Mouse (Mus musculus): ENCODE data around the gene Gria2. TPM values are rescaled to one million over a fixed set of nuclear protein-coding genes. Genes with fewer than 3 reads are reported as not detected.
A peak's percentile ranks its signal among the peaks of the same experiment; 100 is the strongest.

Gria2 gene
- polyA plus RNA-seq (2015; fragmentation: Nextera tagmentation; extraction: Ambion mirVana), result 94.4 and 98.4 TPM in 2 replicates

DNA sequence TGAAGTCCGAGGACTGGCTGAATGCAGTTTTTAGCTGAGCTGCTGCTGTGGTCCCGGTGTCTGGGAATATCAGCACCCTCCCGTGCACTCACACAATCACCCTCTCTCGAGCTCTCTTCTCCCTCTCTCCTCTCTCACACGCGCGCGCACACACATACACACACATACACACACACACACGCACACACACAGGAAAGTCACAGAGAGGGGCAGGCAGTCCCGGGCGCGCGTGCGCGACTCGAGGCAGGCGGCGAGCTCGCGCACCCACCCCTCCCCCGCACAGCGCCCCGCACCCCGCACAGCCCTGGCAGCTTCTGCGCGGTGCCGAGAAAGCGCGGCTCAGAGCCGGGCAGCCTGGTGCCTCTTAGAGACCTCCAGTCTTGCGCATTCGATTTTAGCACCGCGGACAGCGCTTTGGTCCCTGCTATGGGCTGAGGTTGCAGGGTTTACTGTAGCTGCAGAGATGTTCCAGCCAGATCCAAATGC, at the start of gene Gria2:
Gene Gria2 (minus strand): TSS at position 240 of the 486 bp plus-strand sequence.
- Histone ChIP-seq H3K4me3 (peak within 1 kb of the TSS; percentile 59), H3K27ac (peak within 1 kb of the TSS; percentile 93), H3K27me3 (no peaks in the 10 kb centered on the region), H3K4me2 (peak within 1 kb of the TSS; percentile 78), H3K9me3 (replicated peaks) (no peaks in the 10 kb centered on the region), H3K4me1 (peaks cover 28% of the 10 kb centered on the region), H3K9ac (peak within 1 kb of the TSS; percentile 88), H3K36me3 (ENCODE audit: poor library complexity, severe bottlenecking) (no peaks in the 10 kb centered on the region)
- WGBS, result under 1% methylated on average over 24 of the region's 35 CpGs
- peak; percentile 91 for ATAC-seq

DNA sequence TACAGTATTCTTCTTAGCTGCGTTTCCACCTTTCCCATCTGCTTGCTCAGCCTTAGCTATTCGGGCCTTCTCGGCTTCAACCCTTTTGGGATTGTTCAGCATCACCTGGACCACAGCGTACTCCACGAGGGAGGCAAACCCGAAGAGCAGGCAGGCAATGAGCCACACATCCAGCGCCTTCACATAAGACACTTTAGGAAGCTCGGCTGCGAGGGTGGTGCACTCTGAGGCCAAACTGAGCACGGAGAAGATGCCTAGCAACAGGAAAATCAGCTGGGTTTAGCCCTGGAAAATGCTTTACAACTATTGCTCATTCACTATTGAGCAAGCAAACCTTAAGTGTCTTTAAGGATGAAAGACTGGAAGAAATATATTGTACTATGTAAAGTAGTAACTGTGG, 48.3 kb upstream of the Gria2 start:
- WGBS, result 89% methylated on average over 10 of the region's 10 CpGs

DNA sequence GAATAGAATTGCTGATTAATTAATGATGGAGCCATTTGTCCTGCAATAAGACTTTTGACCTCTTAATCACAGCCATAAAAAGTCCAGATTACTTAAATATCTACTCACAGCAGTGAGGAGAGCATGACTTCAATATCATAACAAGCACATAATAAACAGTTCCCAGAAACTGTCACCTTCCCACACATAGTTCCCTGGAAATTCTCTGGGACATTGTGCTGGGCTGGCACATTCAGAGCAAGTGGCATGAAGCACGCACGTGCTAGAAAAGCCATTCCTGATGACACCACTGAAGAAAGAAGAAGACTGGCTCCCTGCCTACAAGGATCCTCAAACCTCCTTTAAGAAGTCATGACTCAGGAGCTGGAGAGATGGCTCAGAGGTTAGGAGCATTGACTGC, 43.0 kb upstream of the Gria2 start:
- no peaks in the 10 kb centered on the region for H3K27me3 ChIP-seq
- no peak overlapping the region for H3K27ac ChIP-seq
- H3K4me3 ChIP-seq, result no peak overlapping the region
- H3K9me3 ChIP-seq (replicated peaks), result no peaks in the 10 kb centered on the region
- no peaks in the 10 kb centered on the region for H3K4me1 ChIP-seq
- 86% methylated on average over 2 of the region's 2 CpGs for WGBS
- no peak overlapping the region for H3K9ac ChIP-seq
- no peak for ATAC-seq
- H3K4me2 ChIP-seq, result no peak overlapping the region
- peaks cover 4% of the 10 kb centered on the region; the same call in 1 of the 2 replicates for H3K36me3 ChIP-seq (ENCODE audit: poor library complexity, severe bottlenecking)

More for the DNA sequence above, 48.3 kb upstream of the Gria2 start:
- Histone ChIP-seq H3K36me3 (ENCODE audit: poor library complexity, severe bottlenecking) (peaks cover 4% of the 10 kb centered on the region; the same call in 1 of the 2 replicates), H3K9me3 (replicated peaks) (no peaks in the 10 kb centered on the region), H3K4me3 (no peak overlapping the region), H3K9ac (no peak overlapping the region), H3K27me3 (no peaks in the 10 kb centered on the region), H3K4me1 (no peaks in the 10 kb centered on the region), H3K27ac (no peak overlapping the region), H3K4me2 (no peak overlapping the region)
- no peak for ATAC-seq

DNA sequence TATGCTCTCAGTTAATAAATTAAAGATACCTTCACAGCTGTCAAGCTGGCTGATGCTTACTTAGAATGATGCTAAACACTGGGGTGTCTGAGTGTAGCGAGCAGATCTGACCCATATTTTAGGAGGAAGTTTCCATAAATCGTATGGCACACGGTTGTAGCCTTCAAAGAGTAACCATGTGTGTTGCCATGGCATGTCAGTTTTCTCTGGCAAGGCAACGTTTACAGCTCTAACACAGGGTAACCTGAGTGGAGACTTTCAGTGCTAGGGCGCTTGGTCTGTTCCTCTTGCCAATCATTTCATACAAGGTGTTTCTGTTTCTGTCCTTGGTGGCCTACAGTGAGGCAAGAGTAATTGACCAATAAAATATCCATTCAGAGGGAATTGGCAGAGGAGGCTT, 37.2 kb upstream of the Gria2 start:
- no peak for ATAC-seq
- no peaks in the 10 kb centered on the region for H3K36me3 ChIP-seq (ENCODE audit: poor library complexity, severe bottlenecking)
- H3K4me1 ChIP-seq, result no peaks in the 10 kb centered on the region
- H3K27me3 ChIP-seq, result no peaks in the 10 kb centered on the region
- no peak overlapping the region for H3K27ac ChIP-seq
- H3K9me3 ChIP-seq (replicated peaks), result no peaks in the 10 kb centered on the region
- H3K4me3 ChIP-seq, result no peak overlapping the region
- 87% methylated on average over 5 of the region's 5 CpGs for WGBS
- no peak overlapping the region for H3K4me2 ChIP-seq
- H3K9ac ChIP-seq, result no peak overlapping the region

DNA sequence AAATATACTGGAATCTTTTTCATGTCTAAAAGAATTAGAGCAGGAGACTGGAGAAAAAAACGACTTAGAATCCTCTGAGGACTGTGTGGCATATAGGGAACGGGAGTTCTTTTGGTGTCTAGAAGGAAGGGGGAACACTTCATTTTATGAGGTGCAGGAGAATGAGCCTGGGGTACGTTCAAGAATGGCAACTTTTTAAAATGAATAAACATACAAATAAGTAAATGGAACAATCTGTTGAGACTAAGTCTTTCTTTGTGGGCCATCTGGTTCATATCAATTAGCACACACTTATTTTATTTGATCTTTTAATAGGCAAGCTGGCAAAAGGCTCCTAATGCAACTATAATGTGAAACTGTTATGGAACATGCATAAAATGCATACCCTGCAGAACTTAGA, 34.9 kb upstream of the Gria2 start:
- 59% methylated on average over 3 of the region's 3 CpGs for WGBS
- H3K36me3 ChIP-seq (ENCODE audit: poor library complexity, severe bottlenecking), result no peaks in the 10 kb centered on the region
- ATAC-seq, result no peak
- H3K4me1 ChIP-seq, result no peaks in the 10 kb centered on the region
- no peak overlapping the region for H3K9ac ChIP-seq
- no peak overlapping the region for H3K4me2 ChIP-seq
- H3K27ac ChIP-seq, result no peak overlapping the region
- no peaks in the 10 kb centered on the region for H3K9me3 ChIP-seq (replicated peaks)
- no peaks in the 10 kb centered on the region for H3K27me3 ChIP-seq
- no peak overlapping the region for H3K4me3 ChIP-seq

DNA sequence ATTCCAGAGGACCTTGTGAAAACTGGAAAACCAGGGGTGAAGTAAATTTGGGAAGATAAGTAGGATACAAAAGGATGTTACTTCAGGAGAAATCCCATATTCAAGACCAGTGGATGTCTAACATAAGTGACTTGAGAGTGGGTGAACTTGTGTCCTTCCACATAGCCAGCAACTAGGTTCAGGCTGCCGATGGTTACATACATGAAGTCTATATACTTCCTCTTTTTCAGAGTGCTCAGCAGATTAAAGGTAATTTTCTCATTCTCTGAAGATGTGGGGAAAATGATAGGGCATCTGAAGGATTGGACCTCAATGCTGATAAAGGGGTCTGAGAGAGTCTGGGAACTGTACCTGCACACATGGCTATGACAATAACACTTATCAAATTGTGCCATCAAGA, 21.3 kb upstream of the Gria2 start:
- Histone ChIP-seq H3K4me1 (no peaks in the 10 kb centered on the region), H3K4me2 (no peak overlapping the region), H3K27me3 (no peaks in the 10 kb centered on the region), H3K9ac (no peak overlapping the region), H3K4me3 (no peak overlapping the region), H3K27ac (no peak overlapping the region), H3K9me3 (replicated peaks) (no peaks in the 10 kb centered on the region), H3K36me3 (ENCODE audit: poor library complexity, severe bottlenecking) (no peaks in the 10 kb centered on the region)
- ATAC-seq, result no peak
- WGBS, result 95% methylated on average over 1 of the region's 1 CpGs

DNA sequence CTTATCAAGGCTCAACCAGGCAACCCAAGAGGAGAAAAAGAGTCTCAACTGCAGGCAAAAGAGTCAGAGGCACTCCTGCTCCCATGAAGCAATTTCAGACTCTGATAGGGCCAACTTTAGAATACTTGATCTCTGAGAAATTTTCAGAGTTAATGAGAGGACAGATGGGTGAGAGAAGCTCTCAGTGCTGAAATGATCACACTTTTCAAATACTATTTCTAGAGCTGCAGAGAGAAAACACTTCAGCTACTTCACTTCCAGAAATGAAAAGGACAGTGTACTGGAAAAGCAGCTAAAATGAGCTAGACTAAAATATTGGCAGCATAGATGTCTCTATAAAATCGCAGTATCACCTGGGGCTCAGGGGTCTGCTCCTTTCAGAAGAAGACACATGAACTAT, 16.0 kb upstream of the Gria2 start:
- 97% methylated on average over 1 of the region's 1 CpGs for WGBS
- H3K27me3 ChIP-seq, result no peaks in the 10 kb centered on the region
- H3K9ac ChIP-seq, result no peak overlapping the region
- no peaks in the 10 kb centered on the region for H3K9me3 ChIP-seq (replicated peaks)
- no peak overlapping the region for H3K27ac ChIP-seq
- H3K4me2 ChIP-seq, result no peak overlapping the region
- no peak overlapping the region for H3K4me3 ChIP-seq
- ATAC-seq, result no peak
- no peaks in the 10 kb centered on the region for H3K4me1 ChIP-seq
- H3K36me3 ChIP-seq (ENCODE audit: poor library complexity, severe bottlenecking), result no peaks in the 10 kb centered on the region

DNA sequence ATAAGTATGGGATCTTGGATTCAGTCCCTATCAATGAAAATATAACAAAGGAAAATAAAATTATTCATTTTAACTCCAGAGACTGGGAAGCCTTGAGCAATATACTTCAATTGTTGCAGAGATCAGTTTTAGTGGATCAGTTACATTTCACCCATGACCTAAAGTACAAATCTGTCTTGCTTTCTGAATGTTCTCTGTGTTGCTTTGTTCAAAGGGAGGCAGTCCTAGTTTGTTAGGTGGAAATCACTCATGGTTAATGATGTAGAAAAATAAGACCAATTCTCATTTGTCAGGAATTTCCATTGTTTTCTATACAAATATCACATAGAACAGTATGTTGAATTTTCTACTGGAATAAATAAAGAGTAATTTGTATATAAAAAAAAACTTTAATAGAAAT, 11.1 kb upstream of the Gria2 start:
- H3K9ac ChIP-seq, result no peak overlapping the region
- H3K27ac ChIP-seq, result no peak overlapping the region
- no peak overlapping the region for H3K4me2 ChIP-seq
- H3K4me3 ChIP-seq, result no peak overlapping the region
- no peaks in the 10 kb centered on the region for H3K36me3 ChIP-seq (ENCODE audit: poor library complexity, severe bottlenecking)
- no peaks in the 10 kb centered on the region for H3K27me3 ChIP-seq
- no peak for ATAC-seq
- H3K4me1 ChIP-seq, result no peaks in the 10 kb centered on the region
- H3K9me3 ChIP-seq (replicated peaks), result no peaks in the 10 kb centered on the region

DNA sequence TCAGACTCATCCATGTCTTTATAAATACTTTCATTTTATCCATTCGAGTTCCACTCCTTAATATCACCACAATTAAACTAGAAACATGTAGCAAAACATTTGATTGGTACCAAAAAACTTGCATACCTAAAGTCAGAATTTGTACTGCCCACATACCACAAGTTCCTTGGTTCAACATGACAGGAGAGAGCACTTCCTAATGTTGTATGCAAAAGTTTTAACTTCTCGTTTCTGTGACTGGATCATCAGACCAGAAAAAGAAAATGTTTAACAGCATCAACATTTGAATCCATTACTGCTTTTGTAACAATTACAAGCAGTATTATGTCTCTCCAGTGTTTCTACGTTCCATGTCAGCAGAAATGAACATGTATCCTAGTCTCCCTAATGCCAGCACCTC, 9.6 kb upstream of the Gria2 start:
- 82% methylated on average over 3 of the region's 3 CpGs for WGBS
- Histone ChIP-seq H3K4me2 (no peak overlapping the region), H3K4me1 (no peaks in the 10 kb centered on the region), H3K9ac (no peak overlapping the region), H3K4me3 (no peak overlapping the region), H3K27me3 (no peaks in the 10 kb centered on the region), H3K27ac (no peak overlapping the region), H3K36me3 (ENCODE audit: poor library complexity, severe bottlenecking) (no peaks in the 10 kb centered on the region), H3K9me3 (replicated peaks) (no peaks in the 10 kb centered on the region)
- no peak for ATAC-seq

DNA sequence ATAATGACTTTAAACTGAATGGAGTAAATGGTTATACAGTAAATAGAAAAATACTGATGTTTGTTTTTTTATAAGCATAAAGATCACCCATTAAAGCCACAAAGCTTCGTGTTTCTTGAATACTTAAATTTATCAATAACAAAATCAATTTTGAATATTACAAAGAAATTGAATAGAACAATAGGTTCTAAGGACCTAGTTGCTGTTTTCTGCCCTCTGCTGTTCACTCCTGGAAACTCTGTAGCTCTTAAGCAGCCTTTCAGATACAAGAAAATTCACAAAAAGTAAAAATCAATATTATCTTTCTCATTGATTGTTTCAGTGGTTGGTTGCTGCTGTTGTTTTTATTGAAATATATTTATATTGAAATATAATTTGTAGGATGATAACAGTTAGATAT, 2.7 kb upstream of the Gria2 start:
- no peak overlapping the region for H3K4me3 ChIP-seq
- no peaks in the 10 kb centered on the region for H3K36me3 ChIP-seq (ENCODE audit: poor library complexity, severe bottlenecking)
- no peak for ATAC-seq
- no peaks in the 10 kb centered on the region for H3K27me3 ChIP-seq
- H3K9ac ChIP-seq, result no peak overlapping the region
- no peak overlapping the region for H3K4me2 ChIP-seq
- no peaks in the 10 kb centered on the region for H3K9me3 ChIP-seq (replicated peaks)
- WGBS, result 24% methylated on average over 1 of the region's 1 CpGs
- H3K27ac ChIP-seq, result no peak overlapping the region
- H3K4me1 ChIP-seq, result peaks cover 6% of the 10 kb centered on the region

DNA sequence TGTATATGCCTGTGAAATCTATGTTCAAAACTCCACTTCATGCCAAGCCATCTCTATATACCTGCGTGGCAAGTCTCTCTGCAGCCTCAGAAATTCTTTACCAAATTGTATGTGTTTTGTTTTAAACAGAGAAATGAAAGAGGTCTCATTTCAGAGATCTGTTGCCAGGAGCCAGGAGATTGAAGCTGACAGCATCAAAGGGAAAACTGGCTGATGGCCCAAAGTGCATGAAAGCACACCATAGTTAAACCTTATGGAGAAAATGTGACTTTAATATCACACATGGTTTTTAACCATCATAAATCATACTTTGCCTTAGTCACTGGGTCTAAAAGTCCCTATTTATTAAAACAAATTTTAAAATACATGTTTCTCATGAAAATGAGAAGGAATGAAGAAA, 1.2 kb upstream of the Gria2 start:
- H3K27ac ChIP-seq, result peak overlapping the region; percentile 93; the same call in 1 of the 2 replicates
- 53% methylated on average over 1 of the region's 1 CpGs for WGBS

DNA sequence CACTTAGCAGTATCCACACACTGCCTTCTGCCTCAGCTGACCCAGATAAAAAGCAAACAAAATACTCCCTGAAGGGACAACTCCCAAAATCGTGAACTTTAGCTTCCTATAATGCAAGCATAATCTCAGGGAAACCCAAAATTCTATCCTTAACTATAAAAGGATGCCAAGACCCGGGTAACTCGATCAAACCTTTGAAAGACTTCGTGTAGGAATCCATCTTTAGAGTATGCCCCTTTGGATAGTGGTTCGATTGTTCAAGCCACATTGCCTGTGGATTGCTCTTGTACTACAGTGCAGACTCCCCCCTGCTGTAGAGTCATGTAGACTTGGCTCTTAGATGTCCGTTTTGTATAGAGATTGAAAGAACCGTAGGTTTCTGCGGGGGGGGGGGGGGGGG, 576 bp upstream of the Gria2 start:
- ATAC-seq, result 0 out of 2 replicates have a peak, but pooled peaks have one; percentile 8
- Histone ChIP-seq H3K36me3 (ENCODE audit: poor library complexity, severe bottlenecking) (no peaks in the 10 kb centered on the region), H3K4me1 (peaks cover 24% of the 10 kb centered on the region), H3K9me3 (replicated peaks) (no peaks in the 10 kb centered on the region), H3K27me3 (no peaks in the 10 kb centered on the region), H3K4me3 (peak overlapping the region; percentile 59), H3K9ac (peak overlapping the region; percentile 88), H3K4me2 (peak overlapping the region; percentile 78), H3K27ac (peak overlapping the region; percentile 93)
- WGBS, result 31% methylated on average over 8 of the region's 8 CpGs

More for the DNA sequence above, 1.2 kb upstream of the Gria2 start:
- no peaks in the 10 kb centered on the region for H3K9me3 ChIP-seq (replicated peaks)
- ATAC-seq, result no peak
- H3K27me3 ChIP-seq, result no peaks in the 10 kb centered on the region
- no peaks in the 10 kb centered on the region for H3K36me3 ChIP-seq (ENCODE audit: poor library complexity, severe bottlenecking)
- H3K9ac ChIP-seq, result no peak overlapping the region
- H3K4me3 ChIP-seq, result no peak overlapping the region
- peaks cover 18% of the 10 kb centered on the region for H3K4me1 ChIP-seq
- no peak overlapping the region for H3K4me2 ChIP-seq

DNA sequence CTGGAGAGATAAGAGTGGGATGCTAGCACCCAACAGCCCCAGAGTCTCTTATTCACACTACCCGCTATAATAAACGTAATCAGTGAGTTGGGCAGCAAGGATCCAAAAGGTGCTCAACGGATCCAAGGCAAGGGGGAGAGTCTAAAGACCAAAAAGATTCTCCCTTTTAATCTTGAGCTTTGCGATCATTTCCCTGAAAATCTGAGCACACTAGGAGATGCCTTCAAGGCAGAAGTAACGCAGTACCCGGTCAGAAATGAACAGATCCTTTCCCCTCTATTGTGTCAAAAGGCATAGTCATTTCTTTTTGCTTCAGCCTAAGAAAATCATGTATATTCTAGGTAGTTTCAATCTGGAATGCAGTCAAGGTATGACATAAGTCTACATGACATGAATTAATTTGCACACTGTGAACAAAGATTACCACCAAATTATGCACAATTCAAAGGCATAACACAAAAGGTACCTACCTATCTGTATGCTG, 766 bp downstream of the Gria2 start:
- WGBS, result 5% methylated on average over 6 of the region's 6 CpGs
- peak overlapping the region; percentile 59 for H3K4me3 ChIP-seq
- H3K36me3 ChIP-seq (ENCODE audit: poor library complexity, severe bottlenecking), result no peaks in the 10 kb centered on the region
- ATAC-seq, result peak; percentile 3
- H3K27ac ChIP-seq, result peak overlapping the region; percentile 93
- peak overlapping the region; percentile 88 for H3K9ac ChIP-seq
- H3K27me3 ChIP-seq, result no peaks in the 10 kb centered on the region
- no peaks in the 10 kb centered on the region for H3K9me3 ChIP-seq (replicated peaks)
- peaks cover 28% of the 10 kb centered on the region for H3K4me1 ChIP-seq
- H3K4me2 ChIP-seq, result peak overlapping the region; percentile 78

All from forebrain, embryonic 13.5 days (tissue).